ENCODE assay signal across 1 mouse cellular context in the genomic region with DNA sequence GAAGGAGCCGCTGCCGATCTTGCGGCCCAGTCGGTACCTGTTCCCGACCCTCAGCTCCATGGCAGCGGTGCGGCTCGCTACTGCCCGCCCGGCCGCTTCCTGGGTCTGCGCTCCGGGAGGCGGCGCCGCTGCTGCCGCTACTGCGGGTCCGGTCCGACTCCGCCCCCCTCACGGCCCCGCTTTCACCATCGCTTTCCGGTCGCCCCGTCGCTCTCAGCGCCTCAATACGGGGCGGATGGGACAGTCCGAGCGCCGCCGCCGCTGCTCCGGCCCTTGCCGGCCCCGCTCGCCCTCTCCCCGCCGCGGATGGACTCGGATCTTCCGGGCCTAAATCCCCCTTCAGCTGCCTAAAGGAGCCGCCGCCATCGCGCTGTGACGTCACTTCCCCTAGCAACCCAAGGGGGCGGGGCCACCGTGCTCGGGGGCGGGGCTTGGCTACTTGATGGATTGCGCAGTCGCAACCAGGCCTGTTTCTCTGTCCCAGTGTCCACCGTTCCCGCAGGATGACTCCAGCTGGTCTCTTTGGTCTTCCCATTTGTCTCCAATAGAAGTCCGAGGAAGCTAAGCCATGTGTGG.
TF ChIP-seq lines count a peak whose summit lies in the region.

A gene (minus strand): TSS at position 380 of the 576 bp plus-strand sequence.

TF ChIP-seq in CH12.LX, 34 proteins besides CTCF, POLR2A, EP300 and RAD21 (continued from another document):
- peak; percentile 82 for TF ChIP-seq ELF1 (IDR thresholded peaks at IDR 0.05; ENCODE audit: low read depth, low read length)
- TF ChIP-seq PAX5 (IDR thresholded peaks at IDR 0.05; ENCODE audit: low read length): no peak
- TF ChIP-seq JUND (conservative IDR thresholded peaks at IDR 0.05; ENCODE audit: low read depth, low read length): no peak
- TF ChIP-seq KAT2A (IDR thresholded peaks at IDR 0.05; ENCODE audit: insufficient replicate concordance, low read length): peak; percentile 100
- no peak for TF ChIP-seq MAFK (IDR thresholded peaks at IDR 0.05; ENCODE audit: insufficient replicate concordance, low read length)
- TF ChIP-seq JUN (IDR thresholded peaks at IDR 0.05; ENCODE audit: insufficient read depth, low read depth, low read length): no peak
- TF ChIP-seq CHD1 (IDR thresholded peaks at IDR 0.05; ENCODE audit: low read depth, low read length): no peak
- TF ChIP-seq NRF1 (IDR thresholded peaks at IDR 0.05; ENCODE audit: low read depth, low read length): peak; percentile 84
- TF ChIP-seq MAX (IDR thresholded peaks at IDR 0.05; ENCODE audit: low read length): peak; percentile 78
- peak; percentile 72 for TF ChIP-seq HCFC1 (IDR thresholded peaks at IDR 0.05; ENCODE audit: low read depth, low read length)
- TF ChIP-seq ZC3H11A (IDR thresholded peaks at IDR 0.05; ENCODE audit: low read depth, low read length): no peak; the same call in 1 of the 2 replicates
- peak; percentile 44 for TF ChIP-seq MEF2A (IDR thresholded peaks at IDR 0.05; ENCODE audit: borderline replicate concordance, low read depth, low read length)
- TF ChIP-seq ZMIZ1 (IDR thresholded peaks at IDR 0.05; ENCODE audit: low read depth, low read length): peak; percentile 57
- TF ChIP-seq MYC (IDR thresholded peaks at IDR 0.05; ENCODE audit: low read depth, low read length): 0 out of 2 replicates have a peak, but pooled peaks have one; percentile 25
- peak; percentile 87; the same call in 1 of the 2 replicates for TF ChIP-seq UBTF (IDR thresholded peaks at IDR 0.05; ENCODE audit: low read depth, low read length)
- TF ChIP-seq MXI1 (IDR thresholded peaks at IDR 0.05; ENCODE audit: low read depth, low read length): peak; percentile 84
- TF ChIP-seq USF1 (IDR thresholded peaks at IDR 0.05; ENCODE audit: low read depth, low read length): no peak
- TF ChIP-seq ETS1 (conservative IDR thresholded peaks at IDR 0.05; ENCODE audit: low read depth, low read length): no peak
- TF ChIP-seq SMC3 (IDR thresholded peaks at IDR 0.05; ENCODE audit: low read depth, low read length): no peak
- no peak for TF ChIP-seq RCOR1 (conservative IDR thresholded peaks at IDR 0.05; ENCODE audit: low read depth, low read length)
- peak; percentile 71 for TF ChIP-seq TCF12 (IDR thresholded peaks at IDR 0.05; ENCODE audit: low read depth, low read length)
- peak; percentile 67; the same call in 1 of the 2 replicates for TF ChIP-seq IRF4 (IDR thresholded peaks at IDR 0.05; ENCODE audit: low read depth, low read length)
- no peak for TF ChIP-seq USF2 (conservative IDR thresholded peaks at IDR 0.05; ENCODE audit: low read depth, low read length)
- TF ChIP-seq E2F4 (IDR thresholded peaks at IDR 0.05; ENCODE audit: insufficient replicate concordance, low read depth, low read length): no peak
- TF ChIP-seq MAZ (IDR thresholded peaks at IDR 0.05; ENCODE audit: low read depth, low read length): peak; percentile 55; the same call in 1 of the 2 replicates
- peak; percentile 62 for TF ChIP-seq NELFE (IDR thresholded peaks at IDR 0.05; ENCODE audit: low read depth, low read length)
- no peak for TF ChIP-seq ZNF384 (IDR thresholded peaks at IDR 0.05; ENCODE audit: low read depth, low read length)
- TF ChIP-seq GABPA (IDR thresholded peaks at IDR 0.05; ENCODE audit: insufficient replicate concordance, low read depth, low read length): no peak
- TF ChIP-seq SIN3A (IDR thresholded peaks at IDR 0.05; ENCODE audit: low read length): peak; percentile 66
